Mouse (Mus musculus): ENCODE measurements at regions not wholly inside any gene's neighbourhood (a gene's known extent, or its start where the extent isn't known, plus 50 kb on each side); places are given as distances from the start of the nearest gene placed in this dataset.

- peak; percentile 87 for DNase-seq (ENCODE audit: low spot score)
Observed at GRCm38 (mm10) chr1:194878440-194878839, 60.2 kb upstream of the Cd34 start.

GRCm38 (mm10) chr1:194879324-194880233 lies 59.0 kb upstream of the Cd34 start:
- peak; percentile 98 for DNase-seq (ENCODE audit: low spot score)

- peak; percentile 45 for DNase-seq (ENCODE audit: low spot score)
Observed at GRCm38 (mm10) chr1:194881556-194882223, 56.9 kb upstream of the Cd34 start.

GRCm38 (mm10) chr1:194885071-194885686 lies 53.4 kb upstream of the Cd34 start:
- peak; percentile 36 for DNase-seq (ENCODE audit: low spot score)

GRCm38 (mm10) chr1:194885687-194886077 lies 52.9 kb upstream of the Cd34 start:
- peak; percentile 97 for DNase-seq (ENCODE audit: low spot score)
